ENCODE assay signal across 27 mouse cellular contexts in the genomic region with DNA sequence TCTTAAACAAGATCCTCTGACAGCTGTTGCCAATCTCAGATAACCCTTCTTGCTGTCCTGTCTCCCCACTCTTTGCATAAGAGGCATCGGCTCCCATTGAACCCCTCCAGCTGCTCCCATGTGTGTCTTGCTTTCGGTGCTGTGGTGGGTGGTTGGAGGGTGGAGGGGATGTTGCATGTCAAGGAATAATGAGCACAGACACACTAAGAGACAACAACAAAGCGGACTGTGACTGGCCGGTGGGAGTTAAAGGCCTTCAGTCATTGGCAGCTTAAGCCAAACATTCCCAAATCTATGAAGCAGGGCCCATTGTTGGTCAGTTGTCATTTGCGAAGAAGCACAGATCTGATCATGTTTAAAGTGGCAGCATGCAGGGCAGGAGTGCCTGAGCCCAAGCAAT. TPM values are rescaled to one million over a fixed set of nuclear protein-coding genes. Genes with fewer than 3 reads are reported as not detected.
"Had no signal": no experiment of that assay in that cellular context is flagged by ENCODE, and none has a peak within 500 bp of the region (broad histone marks: within the 10 kb centered on the region; RNA-seq: fewer than 3 reads in every experiment).

No protein-coding gene starts in this region.

- H3K36me3 ChIP-seq: limb, embryonic 10.5 days; limb, embryonic 13.5 days; liver, embryonic 12.5 days; liver, embryonic 15.5 days; lung, embryonic 15.5 days; midbrain, embryonic 13.5 days; neural tube, embryonic 13.5 days; stomach, embryonic 15.5 days had no signal

- H3K4me2 ChIP-seq: limb, embryonic 13.5 days; liver, embryonic 12.5 days; liver, embryonic 15.5 days; lung, embryonic 15.5 days; midbrain, embryonic 13.5 days; neural tube, embryonic 13.5 days; stomach, embryonic 15.5 days had no signal

- H3K27ac ChIP-seq: kidney, postnatal 0 days; layer of hippocampus, adult 2 months; limb, embryonic 10.5 days; limb, embryonic 13.5 days; liver, embryonic 12.5 days; liver, embryonic 15.5 days; lung, embryonic 15.5 days; midbrain, embryonic 13.5 days; neural tube, embryonic 13.5 days; stomach, embryonic 15.5 days had no signal

- H3K4me3 ChIP-seq: layer of hippocampus, adult 2 months; limb, embryonic 10.5 days; limb, embryonic 13.5 days; liver, embryonic 12.5 days; liver, embryonic 15.5 days; lung, embryonic 15.5 days; midbrain, embryonic 13.5 days; myocyte; neural tube, embryonic 13.5 days; stomach, embryonic 15.5 days had no signal

- H3K4me1 ChIP-seq: liver, embryonic 12.5 days; liver, embryonic 15.5 days; lung, embryonic 15.5 days; neural tube, embryonic 13.5 days; stomach, embryonic 15.5 days had no signal

- DNase-seq: kidney, postnatal 25 days; layer of hippocampus, adult 9-11 months; liver; lung, adult 18-20 months; lung, postnatal 10 days; lung, postnatal 4 days; right cerebral cortex, postnatal 25 days; spleen, adult 18-20 months; thymus, adult 18-20 months; thymus, postnatal 36 days had no signal

- ATAC-seq: liver, embryonic 12.5 days; midbrain, embryonic 13.5 days; midbrain, embryonic 16.5 days had no signal

- H3K9me3 ChIP-seq: limb, embryonic 10.5 days; limb, embryonic 13.5 days; liver, embryonic 12.5 days; liver, embryonic 15.5 days; lung, embryonic 15.5 days; midbrain, embryonic 13.5 days; neural tube, embryonic 13.5 days; stomach, embryonic 15.5 days had no signal

- H3K9ac ChIP-seq: limb, embryonic 13.5 days; liver, embryonic 12.5 days; liver, embryonic 15.5 days; lung, embryonic 15.5 days; midbrain, embryonic 13.5 days; neural tube, embryonic 13.5 days; stomach, embryonic 15.5 days had no signal

RNA-seq across cellular contexts. Expression of a gene that starts 29.0 kb away (rescaled TPM):
- total RNA-seq: megakaryocyte progenitor cell, adult 5-6 weeks; megakaryocyte-erythroid progenitor cell, adult 5-6 weeks; monocyte, adult 5-6 weeks; neutrophil, adult 5-6 weeks had no signal
- polyA plus RNA-seq: liver, embryonic 15.5 days; lung, embryonic 15.5 days; urinary bladder, adult 2 months had no signal
